Mouse (Mus musculus): ENCODE measurements around the gene 4930583I09Rik. TPM values are rescaled to one million over a fixed set of nuclear protein-coding genes. Genes with fewer than 3 reads are reported as not detected.

The 4930583I09Rik gene
- total and polyA plus RNA-seq, 2 experiments from 2014 or later: not detected

DNA sequence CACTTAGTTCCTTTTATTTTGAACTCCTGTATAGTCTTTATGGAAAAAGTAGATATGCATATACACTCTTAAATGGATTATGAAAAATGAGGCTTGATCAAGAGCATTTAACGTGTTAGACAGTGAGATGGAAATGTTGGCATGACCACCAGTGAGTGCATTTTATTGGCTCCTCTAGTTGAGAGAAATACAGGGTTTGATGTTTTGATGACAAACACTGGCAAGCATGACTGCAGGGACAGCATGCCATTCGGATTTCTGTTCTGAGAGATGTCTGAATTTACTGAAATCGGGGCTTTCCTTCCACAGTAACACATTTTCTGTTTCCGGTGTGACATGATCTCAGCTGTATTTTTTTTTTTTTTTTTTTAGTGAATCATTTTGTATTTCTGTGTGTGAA is 12.2 kb upstream of the 4930583I09Rik start:
- H3K9ac ChIP-seq (replicated peaks; ENCODE audit: low read length, poor library complexity, severe bottlenecking): no peak overlapping the region
- H3K27me3 ChIP-seq (ENCODE audit: insufficient read depth, low read length): no peaks in the 10 kb centered on the region
- no peaks in the 10 kb centered on the region for H3K9me3 ChIP-seq (ENCODE audit: low read length)
- no peaks in the 10 kb centered on the region for H3K36me3 ChIP-seq (ENCODE audit: insufficient read depth, low read length)
- no peak for DNase-seq (ENCODE audit: low spot score)
- no peak for ATAC-seq (ENCODE audit: low FRiP score)
- H3K4me1 ChIP-seq (ENCODE audit: insufficient read depth, low read length): no peaks in the 10 kb centered on the region
- TF ChIP-seq CTCF (IDR thresholded peaks at IDR 0.05): no peak
- H3K4me2 ChIP-seq (ENCODE audit: low read depth, low read length, poor library complexity, severe bottlenecking): no peak overlapping the region
- 72% methylated on average over 4 of the region's 4 CpGs for WGBS
- no peak overlapping the region for H3K27ac ChIP-seq (ENCODE audit: low read depth, low read length)
- no peak overlapping the region for H3K4me3 ChIP-seq (ENCODE audit: low read depth, low read length)

DNA sequence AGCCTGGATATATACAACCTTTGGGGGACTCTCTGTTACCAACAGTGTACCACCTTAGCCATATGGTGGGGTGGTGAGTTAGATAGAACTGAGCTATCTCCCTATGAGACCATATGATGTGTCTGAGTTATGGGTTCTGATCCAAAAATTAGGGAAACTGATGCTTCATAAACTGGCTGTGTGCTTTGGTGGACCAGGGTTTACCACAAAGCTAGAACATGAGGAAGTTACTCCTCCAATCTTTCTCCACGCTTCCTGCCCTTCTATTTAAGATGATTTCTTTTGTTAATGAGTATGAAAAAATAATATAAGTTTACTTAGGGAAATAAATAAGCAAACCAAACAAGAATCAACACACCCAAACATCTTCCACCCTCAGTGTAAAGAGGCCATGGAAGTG is 10.8 kb upstream of the 4930583I09Rik start:
- Histone ChIP-seq H3K27ac (ENCODE audit: low read depth, low read length) (no peak overlapping the region), H3K4me1 (ENCODE audit: insufficient read depth, low read length) (no peaks in the 10 kb centered on the region), H3K9me3 (ENCODE audit: low read length) (no peaks in the 10 kb centered on the region), H3K9ac (replicated peaks; ENCODE audit: low read length, poor library complexity, severe bottlenecking) (no peak overlapping the region), H3K4me2 (ENCODE audit: low read depth, low read length, poor library complexity, severe bottlenecking) (no peak overlapping the region), H3K36me3 (ENCODE audit: insufficient read depth, low read length) (no peaks in the 10 kb centered on the region), H3K4me3 (ENCODE audit: low read depth, low read length) (no peak overlapping the region), H3K27me3 (ENCODE audit: insufficient read depth, low read length) (no peaks in the 10 kb centered on the region)
- 94% methylated on average over 1 of the region's 1 CpGs for WGBS
- no peak for TF ChIP-seq CTCF (IDR thresholded peaks at IDR 0.05)
- no peak for ATAC-seq (ENCODE audit: low FRiP score)
- no peak for DNase-seq (ENCODE audit: low spot score)

DNA sequence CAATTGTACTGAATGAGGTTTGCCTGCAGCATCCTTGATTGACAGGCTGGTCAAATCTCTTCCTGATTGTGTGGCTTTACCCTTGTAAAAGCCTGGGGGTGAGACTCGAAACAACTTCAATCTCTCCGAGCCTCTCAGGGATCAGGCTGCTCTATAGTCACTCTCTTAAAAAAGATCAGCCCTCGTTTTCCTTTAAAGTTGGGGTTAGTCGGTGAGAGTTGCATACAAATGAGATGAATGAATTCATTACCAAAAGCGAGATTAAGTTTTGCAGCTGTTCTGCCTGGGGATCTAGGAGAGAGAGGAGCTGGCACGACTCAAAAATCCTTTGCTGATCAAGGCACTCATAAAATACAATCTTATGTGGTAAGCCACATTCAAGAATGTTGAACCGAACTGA is 1.0 kb upstream of the 4930583I09Rik start:
- TF ChIP-seq CTCF (IDR thresholded peaks at IDR 0.05): no peak
- no peaks in the 10 kb centered on the region for H3K36me3 ChIP-seq (ENCODE audit: insufficient read depth, low read length)
- H3K4me2 ChIP-seq (ENCODE audit: low read depth, low read length, poor library complexity, severe bottlenecking): peak overlapping the region; percentile 5
- peak; percentile 37 for DNase-seq (ENCODE audit: low spot score)
- no peaks in the 10 kb centered on the region for H3K4me1 ChIP-seq (ENCODE audit: insufficient read depth, low read length)
- no peak overlapping the region for H3K27ac ChIP-seq (ENCODE audit: low read depth, low read length)
- ATAC-seq (ENCODE audit: low FRiP score): peak; percentile 56
- H3K9me3 ChIP-seq (ENCODE audit: low read length): no peaks in the 10 kb centered on the region
- no peaks in the 10 kb centered on the region for H3K27me3 ChIP-seq (ENCODE audit: insufficient read depth, low read length)
- no peak overlapping the region; the same call in 1 of the 2 replicates for H3K4me3 ChIP-seq (ENCODE audit: low read depth, low read length)
- WGBS: 3% methylated on average over 7 of the region's 7 CpGs
- 0 out of 2 replicates have a peak overlapping the region, but pooled peaks have one; percentile 33 for H3K9ac ChIP-seq (replicated peaks; ENCODE audit: low read length, poor library complexity, severe bottlenecking)

DNA sequence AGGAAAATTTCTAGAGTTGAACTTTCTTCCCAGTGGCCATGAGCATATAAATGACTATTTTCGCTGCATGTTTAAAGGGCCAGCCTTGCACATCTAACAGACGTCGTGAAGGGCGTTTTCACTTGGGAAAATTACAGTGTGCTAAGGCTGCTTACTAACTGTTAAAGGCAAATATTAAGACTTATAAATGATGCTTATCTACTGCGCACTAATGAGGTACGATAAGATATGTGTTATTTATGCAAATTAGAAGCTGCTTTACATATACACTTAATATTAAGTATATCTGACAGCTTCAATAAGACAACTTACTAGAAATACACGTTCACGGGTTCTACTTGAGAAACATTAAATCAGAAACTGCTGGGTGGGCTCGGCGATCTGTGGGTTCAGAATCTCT is 481 bp upstream of the 4930583I09Rik start:
- Histone ChIP-seq H3K4me2 (ENCODE audit: low read depth, low read length, poor library complexity, severe bottlenecking) (peak overlapping the region; percentile 5; the same call in 1 of the 2 replicates), H3K9ac (replicated peaks; ENCODE audit: low read length, poor library complexity, severe bottlenecking) (no peak overlapping the region), H3K4me3 (ENCODE audit: low read depth, low read length) (no peak overlapping the region), H3K36me3 (ENCODE audit: insufficient read depth, low read length) (no peaks in the 10 kb centered on the region), H3K9me3 (ENCODE audit: low read length) (no peaks in the 10 kb centered on the region), H3K27ac (ENCODE audit: low read depth, low read length) (no peak overlapping the region), H3K4me1 (ENCODE audit: insufficient read depth, low read length) (no peaks in the 10 kb centered on the region), H3K27me3 (ENCODE audit: insufficient read depth, low read length) (no peaks in the 10 kb centered on the region)
- DNase-seq (ENCODE audit: low spot score) (no peak), ATAC-seq (ENCODE audit: low FRiP score) (no peak)
- TF ChIP-seq CTCF (IDR thresholded peaks at IDR 0.05): no peak
- WGBS: 51% methylated on average over 10 of the region's 10 CpGs

DNA sequence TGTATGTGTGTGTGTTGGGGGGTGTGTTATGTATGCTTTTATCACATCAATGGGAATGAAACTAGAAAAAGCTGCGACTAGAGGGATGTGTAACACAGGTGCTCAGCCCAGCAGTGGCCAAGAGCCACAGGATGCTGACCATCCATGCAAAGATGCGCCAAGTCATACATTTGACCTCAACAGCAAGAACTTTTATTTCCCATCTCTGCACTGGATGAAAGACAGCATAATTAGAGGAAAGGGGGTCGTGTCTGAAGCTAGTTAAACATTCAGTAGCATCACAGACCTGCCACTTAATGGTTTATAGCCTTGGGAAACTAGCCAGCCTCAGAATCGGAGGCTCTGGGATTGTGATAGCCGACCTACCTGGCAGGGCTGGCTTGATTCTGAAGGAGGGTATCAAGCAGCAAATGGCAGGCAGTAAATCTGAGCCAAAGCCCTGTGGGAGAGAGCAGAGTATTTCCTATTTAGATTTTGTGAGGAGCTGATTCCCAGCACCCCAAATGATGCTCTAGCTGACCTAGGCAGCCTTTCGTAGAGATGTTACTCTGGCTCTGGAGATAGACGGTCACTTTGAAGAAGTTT is 1.9 kb downstream of the 4930583I09Rik start:
- Histone ChIP-seq H3K27ac (ENCODE audit: low read depth, low read length) (no peak overlapping the region), H3K4me2 (ENCODE audit: low read depth, low read length, poor library complexity, severe bottlenecking) (no peak overlapping the region), H3K36me3 (ENCODE audit: insufficient read depth, low read length) (no peaks in the 10 kb centered on the region), H3K4me3 (ENCODE audit: low read depth, low read length) (no peak overlapping the region), H3K4me1 (ENCODE audit: insufficient read depth, low read length) (no peaks in the 10 kb centered on the region), H3K9ac (replicated peaks; ENCODE audit: low read length, poor library complexity, severe bottlenecking) (no peak overlapping the region), H3K9me3 (ENCODE audit: low read length) (no peaks in the 10 kb centered on the region), H3K27me3 (ENCODE audit: insufficient read depth, low read length) (no peaks in the 10 kb centered on the region)
- DNase-seq (ENCODE audit: low spot score) (no peak), ATAC-seq (ENCODE audit: low FRiP score) (no peak)
- no peak for TF ChIP-seq CTCF (IDR thresholded peaks at IDR 0.05)
- WGBS: 84% methylated on average over 7 of the region's 7 CpGs

DNA sequence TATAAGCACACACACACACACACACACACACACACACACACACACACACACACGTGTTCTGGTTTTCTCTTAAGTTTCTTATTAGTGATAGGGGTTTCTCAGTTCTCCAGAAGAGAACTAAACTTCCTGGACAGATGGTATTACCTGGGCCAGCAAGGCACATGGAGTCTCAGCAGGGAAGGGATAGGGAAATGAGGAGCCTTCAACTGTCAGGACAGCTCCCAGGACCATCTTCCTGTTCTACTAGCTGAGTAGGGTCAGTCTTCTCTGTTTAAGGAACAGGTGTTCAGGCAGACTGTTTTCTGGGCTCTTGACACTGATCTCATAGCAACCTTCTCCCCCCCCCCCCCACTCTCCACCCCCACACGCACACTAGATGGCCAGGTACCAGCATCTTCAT is 2.8 kb downstream of the 4930583I09Rik start:
- 92% methylated on average over 2 of the region's 2 CpGs for WGBS

More for the DNA sequence above, 2.8 kb downstream of the 4930583I09Rik start:
- Histone ChIP-seq H3K36me3 (ENCODE audit: insufficient read depth, low read length) (no peaks in the 10 kb centered on the region), H3K27me3 (ENCODE audit: insufficient read depth, low read length) (no peaks in the 10 kb centered on the region), H3K27ac (ENCODE audit: low read depth, low read length) (no peak overlapping the region), H3K9ac (replicated peaks; ENCODE audit: low read length, poor library complexity, severe bottlenecking) (no peak overlapping the region), H3K4me1 (ENCODE audit: insufficient read depth, low read length) (no peaks in the 10 kb centered on the region), H3K9me3 (ENCODE audit: low read length) (no peaks in the 10 kb centered on the region), H3K4me2 (ENCODE audit: low read depth, low read length, poor library complexity, severe bottlenecking) (no peak overlapping the region), H3K4me3 (ENCODE audit: low read depth, low read length) (no peak overlapping the region)
- ATAC-seq (ENCODE audit: low FRiP score): no peak
- no peak for TF ChIP-seq CTCF (IDR thresholded peaks at IDR 0.05)
- no peak for DNase-seq (ENCODE audit: low spot score)
